Mouse (Mus musculus) midbrain, embryonic 14.5 days (tissue): ENCODE results near the gene Tas2r107. TPM values are rescaled to one million over a fixed set of nuclear protein-coding genes. Genes with fewer than 3 reads are reported as not detected.

Experiments used
- polyA plus RNA-seq: library from polyadenylated mRNA; unstranded; fragments of >200 nt; fragmentation: Nextera tagmentation; extraction: Ambion mirVana; gene quantifications from 2 replicates; pipeline ENCODE4 v1.2.1, GENCODE M21; 2014

The Tas2r107 gene
- polyA plus RNA-seq, 1 experiment from 2014 or later: not detected

Other genes with a start within 250 kb of the Tas2r107 start
- not detected in 2 replicates for gene 5430401F13Rik, start 173.7 kb downstream of the Tas2r107 start, polyA plus RNA-seq
- gene Gm6619, start 173.7 kb downstream of the Tas2r107 start, polyA plus RNA-seq: not detected in 2 replicates
- gene Tas2r130, start 29.2 kb downstream of the Tas2r107 start, polyA plus RNA-seq: not detected in 2 replicates
- gene Tas2r106, start 18.7 kb upstream of the Tas2r107 start, polyA plus RNA-seq: not detected in 2 replicates
- not detected in 2 replicates for gene Tas2r104, start 25.6 kb upstream of the Tas2r107 start, polyA plus RNA-seq
- gene Tas2r105, start 27.3 kb upstream of the Tas2r107 start, polyA plus RNA-seq: not detected in 2 replicates
- not detected in 2 replicates for gene Tas2r114, start 29.9 kb upstream of the Tas2r107 start, polyA plus RNA-seq